Mouse (Mus musculus) limb, embryonic 12.5 days (tissue): ENCODE data around the gene Aknad1. TPM values are rescaled to one million over a fixed set of nuclear protein-coding genes. Genes with fewer than 3 reads are reported as not detected.

ENCODE experiments used
- ATAC-seq: fragments of 200-750 bp; cut with Nextera tagmentation; 2 replicates; pipeline ENCODE4 v1.8.0; 2017; ENCODE audit warnings: low read depth, moderate TSS enrichment; ENCODE audit not compliant: insufficient number of reproducible peaks, insufficient read depth, low FRiP score, low TSS enrichment
- H3K27ac ChIP-seq: fragments of 300-500 bp; sonication (generic); 2 replicates; pipeline ENCODE4 v1.5.1; 2016; ENCODE audit warnings: mild to moderate bottlenecking, moderate library complexity
- H3K27me3 ChIP-seq: fragments of 300-500 bp; sonication (generic); 2 replicates; pipeline ENCODE4 v1.6.1; 2016; ENCODE audit warnings: mild to moderate bottlenecking, moderate library complexity
- H3K36me3 ChIP-seq: fragments of 300-500 bp; sonication (generic); 2 replicates; pipeline ENCODE4 v1.6.1; 2016; ENCODE audit warnings: mild to moderate bottlenecking, moderate library complexity
- H3K4me1 ChIP-seq: fragments of 300-500 bp; sonication (generic); replicated peaks from 2 replicates; pipeline ENCODE4 v1.6.1; 2016
- H3K4me2 ChIP-seq: fragments of 300-500 bp; sonication (generic); 2 replicates; pipeline ENCODE4 v1.6.1; 2016; ENCODE audit warnings: mild to moderate bottlenecking, moderate library complexity
- H3K4me3 ChIP-seq: fragments of 300-500 bp; sonication (generic); replicated peaks from 2 replicates; pipeline ENCODE4 v1.5.1; 2016; ENCODE audit warnings: mild to moderate bottlenecking
- H3K9ac ChIP-seq: fragments of 300-500 bp; sonication (generic); replicated peaks from 2 replicates; pipeline ENCODE4 v1.6.1; 2016; ENCODE audit warnings: mild to moderate bottlenecking, moderate library complexity
- H3K9me3 ChIP-seq: fragments of 300-500 bp; sonication (generic); 2 replicates; pipeline ENCODE4 v1.6.1; 2016; ENCODE audit warnings: mild to moderate bottlenecking, moderate library complexity
- WGBS: fragments of 180-500 bp; shearing (Covaris S2); methylation state at CpG from one replicate; pipeline ENCODE4 v1.1.7; 2016; 5-methylcytosine and 5-hydroxymethylcytosine counted together
- polyA plus RNA-seq: library from polyadenylated mRNA; unstranded; fragments of >200 nt; fragmentation: Nextera tagmentation; extraction: Ambion mirVana; gene quantifications from 2 replicates; pipeline ENCODE4 v1.2.1, GENCODE M21; 2016

Gene Aknad1
- polyA plus RNA-seq, 1 experiment from 2014 or later = 1.1 TPM

DNA sequence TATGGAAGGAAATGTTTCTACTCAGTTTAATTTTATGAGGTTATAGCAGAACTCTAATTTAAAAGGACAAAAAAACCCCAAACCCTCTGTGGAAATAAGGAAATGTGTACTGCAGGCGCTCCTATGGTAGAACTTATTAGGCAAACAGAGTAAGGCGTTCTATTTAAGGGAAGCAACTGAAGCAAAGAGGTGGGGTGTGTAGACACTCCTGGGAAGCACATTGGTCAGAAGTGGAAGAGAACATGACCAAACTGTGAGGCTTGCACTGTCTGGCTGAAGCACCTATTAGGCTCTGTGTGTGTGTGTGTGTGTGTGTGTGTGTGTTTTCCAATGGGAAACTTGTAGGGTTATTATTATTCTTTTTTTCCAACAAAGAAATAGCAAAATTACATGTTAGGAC lies 20.1 kb upstream of the Aknad1 start:
- Histone ChIP-seq H3K27me3 (no peaks in the 10 kb centered on the region), H3K27ac (no peak overlapping the region), H3K9ac (no peak overlapping the region), H3K9me3 (no peaks in the 10 kb centered on the region), H3K4me3 (peak overlapping the region; percentile 73), H3K4me2 (peak overlapping the region; percentile 58), H3K36me3 (peaks cover 5% of the 10 kb centered on the region; the same call in 1 of the 2 replicates), H3K4me1 (peaks cover 32% of the 10 kb centered on the region)
- no peak for ATAC-seq
- WGBS = 61% methylated on average over 2 of the region's 2 CpGs

DNA sequence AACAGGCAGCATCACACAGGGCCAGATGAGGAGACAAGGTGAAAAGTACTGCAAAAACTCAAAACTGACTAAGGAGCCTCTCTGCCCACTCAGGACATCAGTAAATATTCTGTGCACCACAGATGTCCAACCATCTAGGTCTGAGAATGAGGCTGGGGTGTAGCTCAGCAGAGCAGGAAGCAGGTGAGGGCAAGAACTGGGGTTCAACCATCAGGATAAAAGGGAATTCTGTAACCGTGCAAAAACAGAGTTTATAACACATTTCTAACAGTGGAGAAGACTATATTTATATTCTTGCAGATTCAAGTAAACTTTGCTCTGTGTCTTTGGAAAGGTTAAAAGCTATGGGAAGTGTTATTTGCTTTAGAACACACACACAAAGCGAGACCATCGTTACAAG lies 19.7 kb upstream of the Aknad1 start:
- peak overlapping the region; percentile 58 for H3K4me2 ChIP-seq
- peak overlapping the region; percentile 94; the same call in 1 of the 2 replicates for H3K9ac ChIP-seq
- H3K9me3 ChIP-seq = no peaks in the 10 kb centered on the region
- peaks cover 5% of the 10 kb centered on the region; the same call in 1 of the 2 replicates for H3K36me3 ChIP-seq
- no peak overlapping the region for H3K27ac ChIP-seq
- 76% methylated on average over 3 of the region's 3 CpGs for WGBS
- peaks cover 32% of the 10 kb centered on the region for H3K4me1 ChIP-seq
- no peak for ATAC-seq
- H3K27me3 ChIP-seq = no peaks in the 10 kb centered on the region
- H3K4me3 ChIP-seq = peak overlapping the region; percentile 73

DNA sequence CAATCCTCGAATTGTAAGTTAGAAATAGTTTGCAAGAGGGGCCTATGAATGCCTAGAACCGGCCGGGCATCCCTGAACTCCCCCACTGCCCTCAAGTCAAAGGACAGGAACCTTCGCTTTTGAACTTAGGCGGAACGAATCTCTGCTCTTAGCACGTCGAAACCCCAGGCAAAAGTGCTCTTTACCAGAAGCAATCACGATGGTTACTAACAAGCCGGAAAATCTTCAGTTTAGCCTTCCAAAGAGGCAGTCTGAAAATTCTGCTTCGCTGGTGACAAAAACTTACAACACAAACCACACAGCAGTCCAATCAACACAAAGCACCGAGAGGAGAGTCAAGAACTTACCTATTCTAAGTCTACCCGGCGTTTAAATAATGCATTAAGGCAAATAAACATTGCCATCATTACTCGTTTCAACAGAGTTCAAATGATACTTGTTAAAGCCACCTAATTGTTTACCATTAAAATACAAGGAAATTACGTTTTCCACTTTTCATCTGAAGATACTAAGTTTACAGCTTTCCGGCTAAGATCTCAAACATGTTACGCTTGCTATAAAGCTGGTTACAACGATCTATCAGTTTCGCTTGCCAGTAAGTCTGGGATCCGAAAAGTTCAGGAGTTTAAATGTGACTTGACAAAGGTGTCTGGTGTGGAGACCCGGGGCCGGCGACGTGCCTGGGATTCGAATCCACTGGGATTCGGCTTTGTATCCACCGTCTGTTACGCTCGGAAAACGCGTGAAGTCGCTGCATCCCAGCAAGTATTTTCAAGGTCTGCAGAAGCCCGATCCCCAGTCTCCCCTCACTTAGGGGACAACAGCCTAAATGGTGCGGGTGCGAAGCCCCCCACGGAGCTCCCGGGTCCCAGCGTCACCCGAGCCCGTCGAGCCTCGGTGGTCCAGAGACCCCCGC lies 18.1 kb upstream of the Aknad1 start:
- 0 out of 2 replicates have a peak, but pooled peaks cover 5% of the 10 kb centered on the region for H3K9me3 ChIP-seq

DNA sequence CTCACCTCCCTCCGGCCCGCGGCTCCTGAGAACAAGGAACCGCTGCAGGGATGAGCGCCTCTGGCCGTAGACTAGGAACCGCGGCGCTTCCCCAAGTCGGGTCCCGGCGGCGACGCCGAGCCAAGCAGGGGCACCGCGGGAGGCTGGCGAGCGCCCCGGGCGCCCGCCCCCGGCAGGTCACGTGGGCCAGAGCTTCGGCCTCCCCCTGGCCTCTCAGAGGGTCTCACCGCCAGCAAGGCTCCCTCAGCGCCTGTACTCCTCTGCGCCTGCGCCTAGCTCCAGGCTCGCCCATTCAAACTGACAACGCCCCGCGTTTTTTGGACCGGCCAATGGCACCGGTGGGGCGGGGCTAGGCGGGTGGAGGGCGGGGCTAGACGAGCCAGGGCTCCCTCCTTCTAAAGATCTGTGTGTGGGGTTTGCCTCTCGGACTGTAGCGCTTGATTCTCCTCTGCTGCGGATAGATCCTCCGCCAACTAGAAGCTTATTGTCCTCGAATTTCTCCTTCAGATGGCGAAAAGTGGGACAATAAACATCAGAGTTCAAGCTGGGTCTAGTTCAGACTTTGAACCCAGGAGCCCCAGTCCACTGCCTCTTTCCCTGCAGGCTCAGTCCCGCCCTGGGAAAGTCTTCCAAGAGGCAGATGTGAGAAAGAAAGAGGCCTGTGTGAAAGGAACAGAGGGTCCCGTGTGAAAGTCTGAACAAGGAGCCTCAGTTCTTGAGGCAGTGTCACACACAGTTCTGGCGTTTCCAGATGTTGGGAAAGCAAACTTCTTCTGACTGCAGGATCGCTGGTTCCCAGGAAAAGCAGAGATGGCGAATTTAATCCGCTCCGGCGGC lies 17.2 kb upstream of the Aknad1 start, which contains the start of gene Gpsm2:
TSS of gene Gpsm2 (minus strand) at position 274 of the 837 bp plus-strand sequence.
- Histone ChIP-seq H3K9me3 (0 out of 2 replicates have a peak, but pooled peaks cover 5% of the 10 kb centered on the region), H3K4me3 (peak within 1 kb of the TSS; percentile 73), H3K27me3 (no peaks in the 10 kb centered on the region), H3K4me2 (peak within 1 kb of the TSS; percentile 58), H3K4me1 (peaks cover 32% of the 10 kb centered on the region), H3K36me3 (no peaks in the 10 kb centered on the region), H3K9ac (peak within 1 kb of the TSS; percentile 94), H3K27ac (peak within 1 kb of the TSS; percentile 97)
- WGBS = 2% methylated on average over 53 of the region's 53 CpGs
- peak; percentile 97 for ATAC-seq

More for the DNA sequence above, 18.1 kb upstream of the Aknad1 start:
- Histone ChIP-seq H3K27me3 (no peaks in the 10 kb centered on the region), H3K4me1 (peaks cover 32% of the 10 kb centered on the region), H3K36me3 (no peaks in the 10 kb centered on the region), H3K27ac (peak overlapping the region; percentile 97), H3K4me3 (peak overlapping the region; percentile 73), H3K9ac (peak overlapping the region; percentile 94), H3K4me2 (peak overlapping the region; percentile 58)
- no peak for ATAC-seq
- under 1% methylated on average over 44 of the region's 44 CpGs for WGBS

DNA sequence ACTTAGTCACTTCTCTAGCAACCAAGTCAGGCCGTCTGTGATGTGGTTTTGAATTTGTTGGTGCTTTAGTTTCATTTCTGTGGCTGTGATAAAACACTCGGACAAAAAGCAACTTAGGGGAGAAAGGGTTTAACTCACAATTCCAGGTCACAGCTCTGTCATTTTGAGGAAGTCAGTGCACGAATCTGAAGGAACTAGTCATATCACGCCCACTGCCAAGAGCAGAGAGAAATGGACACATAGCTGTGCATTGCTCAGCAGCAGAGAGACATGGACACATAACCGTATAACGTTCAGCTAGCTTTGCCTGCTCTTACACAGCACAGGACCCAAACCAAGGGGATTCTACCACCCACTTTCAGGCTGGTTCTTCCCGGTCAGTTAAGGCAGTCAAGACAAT lies 13.0 kb upstream of the Aknad1 start:
- WGBS = 87% methylated on average over 7 of the region's 7 CpGs
- H3K27me3 ChIP-seq = no peaks in the 10 kb centered on the region

DNA sequence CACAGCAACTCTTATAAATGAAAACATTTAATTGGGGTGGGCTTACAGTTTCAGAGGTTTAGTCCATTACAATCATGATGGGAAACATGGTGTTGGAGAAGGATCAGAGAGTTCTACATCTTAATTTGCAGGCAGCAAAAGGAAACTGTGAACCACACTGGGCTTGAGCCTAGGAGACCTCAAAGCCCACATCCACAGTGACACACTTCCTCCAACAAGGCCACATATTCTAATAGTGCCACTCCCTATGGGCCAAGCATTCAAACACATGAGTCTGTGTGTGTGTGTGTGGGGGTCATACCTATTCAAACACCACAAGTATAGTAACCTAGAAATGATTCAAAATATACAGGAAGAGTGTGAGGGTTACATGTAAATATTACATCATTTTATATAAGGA lies 12.1 kb upstream of the Aknad1 start:
- no peak for ATAC-seq
- Histone ChIP-seq H3K27me3 (no peaks in the 10 kb centered on the region), H3K4me1 (peaks cover 7% of the 10 kb centered on the region), H3K9me3 (0 out of 2 replicates have a peak, but pooled peaks cover 10% of the 10 kb centered on the region), H3K9ac (no peak overlapping the region), H3K4me2 (no peak overlapping the region), H3K4me3 (no peak overlapping the region), H3K27ac (no peak overlapping the region), H3K36me3 (no peaks in the 10 kb centered on the region)

More for the DNA sequence above, 13.0 kb upstream of the Aknad1 start:
- no peak overlapping the region for H3K27ac ChIP-seq
- H3K4me2 ChIP-seq = no peak overlapping the region
- H3K36me3 ChIP-seq = no peaks in the 10 kb centered on the region
- no peak overlapping the region for H3K9ac ChIP-seq
- H3K4me3 ChIP-seq = no peak overlapping the region
- H3K4me1 ChIP-seq = peaks cover 7% of the 10 kb centered on the region
- H3K9me3 ChIP-seq = 0 out of 2 replicates have a peak, but pooled peaks cover 10% of the 10 kb centered on the region
- no peak for ATAC-seq

DNA sequence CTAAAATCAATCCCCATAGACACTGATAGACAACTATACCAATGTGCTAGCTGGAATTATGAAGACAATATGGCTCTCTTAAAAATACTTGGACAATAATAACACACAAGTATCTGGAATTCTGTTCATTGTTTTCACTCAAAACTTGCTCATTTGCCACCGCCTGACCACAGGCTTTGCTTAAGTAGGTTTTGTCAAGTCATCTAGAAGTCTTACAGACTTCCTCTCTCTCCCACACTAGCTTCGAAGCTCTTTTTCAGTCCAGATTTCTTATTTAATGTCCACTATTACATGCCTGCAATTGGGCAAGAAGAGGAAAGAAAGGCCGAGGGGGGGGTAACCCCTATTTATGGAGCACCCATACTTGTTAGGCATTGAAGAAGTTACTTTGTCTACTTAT lies 11.7 kb upstream of the Aknad1 start:
- Histone ChIP-seq H3K27ac (no peak overlapping the region), H3K4me1 (peaks cover 5% of the 10 kb centered on the region), H3K4me3 (no peak overlapping the region), H3K9me3 (0 out of 2 replicates have a peak, but pooled peaks cover 10% of the 10 kb centered on the region), H3K36me3 (no peaks in the 10 kb centered on the region), H3K27me3 (no peaks in the 10 kb centered on the region), H3K9ac (no peak overlapping the region), H3K4me2 (no peak overlapping the region)
- WGBS = 91% methylated on average over 3 of the region's 3 CpGs
- no peak for ATAC-seq

DNA sequence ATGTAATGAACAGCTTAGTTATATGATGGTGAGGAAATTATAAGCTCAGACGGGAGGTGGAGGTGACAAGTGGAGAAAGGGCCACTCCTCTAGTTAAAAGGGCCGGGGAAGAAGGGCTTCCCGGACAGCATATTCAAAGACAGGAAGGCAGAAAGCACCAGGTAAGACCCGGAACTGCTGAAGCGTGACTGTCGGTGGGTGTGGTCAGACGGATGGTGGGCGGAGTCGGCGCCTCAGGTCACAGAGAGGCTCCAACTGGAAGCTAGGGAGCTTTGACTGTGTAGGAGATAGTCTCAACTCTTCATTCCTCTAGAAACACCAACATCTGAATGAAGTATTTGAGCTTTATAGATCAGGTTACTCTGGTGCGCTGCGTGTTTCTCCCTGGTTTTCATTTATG lies 9.1 kb upstream of the Aknad1 start:
- Histone ChIP-seq H3K4me2 (no peak overlapping the region; the same call in 1 of the 2 replicates), H3K4me1 (peaks cover 5% of the 10 kb centered on the region), H3K4me3 (no peak overlapping the region), H3K9me3 (peaks cover 15% of the 10 kb centered on the region; the same call in 1 of the 2 replicates), H3K9ac (no peak overlapping the region), H3K27me3 (no peaks in the 10 kb centered on the region), H3K36me3 (no peaks in the 10 kb centered on the region), H3K27ac (no peak overlapping the region)
- WGBS = 27% methylated on average over 12 of the region's 12 CpGs
- no peak for ATAC-seq

DNA sequence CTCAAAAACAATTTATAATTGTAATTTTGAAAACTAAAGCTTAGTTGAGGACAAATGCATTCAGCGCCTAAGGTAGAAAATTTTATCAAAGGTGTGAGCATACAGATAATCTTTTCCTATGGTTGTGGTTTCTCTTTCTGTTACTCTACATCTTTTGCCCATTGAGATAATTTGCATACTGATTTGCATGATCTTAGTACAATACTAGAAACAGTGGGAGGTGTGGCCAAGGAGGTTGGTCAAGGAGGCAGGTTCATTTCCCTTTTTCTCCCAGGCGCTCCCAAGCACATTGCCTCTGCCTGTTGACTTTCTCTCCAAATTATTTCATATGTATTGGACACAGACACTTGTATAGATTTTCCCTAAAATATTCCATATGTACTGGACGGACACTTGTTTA lies 1.7 kb upstream of the Aknad1 start:
- 81% methylated on average over 3 of the region's 3 CpGs for WGBS
- H3K4me2 ChIP-seq = no peak overlapping the region
- H3K9me3 ChIP-seq = peaks cover 6% of the 10 kb centered on the region; the same call in 1 of the 2 replicates
- H3K27me3 ChIP-seq = no peaks in the 10 kb centered on the region
- no peak overlapping the region for H3K27ac ChIP-seq
- no peak overlapping the region for H3K9ac ChIP-seq
- no peak overlapping the region for H3K4me3 ChIP-seq
- peaks cover 31% of the 10 kb centered on the region for H3K4me1 ChIP-seq
- H3K36me3 ChIP-seq = no peaks in the 10 kb centered on the region
- no peak for ATAC-seq

DNA sequence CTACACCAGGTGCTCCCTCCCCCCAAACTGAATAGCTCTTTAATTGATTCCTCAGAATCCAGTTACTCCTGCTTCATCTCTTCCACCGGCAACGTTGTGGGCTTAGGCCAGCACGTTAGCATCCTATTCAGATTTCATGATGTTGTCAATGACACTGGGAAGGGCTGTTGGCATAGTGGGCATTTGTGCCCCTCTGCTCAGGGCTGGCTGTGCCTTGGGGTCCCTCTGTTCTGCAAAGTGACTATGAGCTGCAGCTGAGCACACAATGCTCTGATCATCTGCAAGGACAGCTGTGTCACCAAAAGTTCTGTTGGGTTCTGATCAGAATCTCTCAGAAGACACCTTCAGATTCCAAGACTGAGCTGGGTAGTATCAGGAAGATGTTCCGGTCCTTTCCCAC lies 4.6 kb downstream of the Aknad1 start:
- Histone ChIP-seq H3K9ac (no peak overlapping the region), H3K9me3 (no peaks in the 10 kb centered on the region), H3K4me1 (peaks cover 37% of the 10 kb centered on the region), H3K27me3 (no peaks in the 10 kb centered on the region), H3K4me3 (no peak overlapping the region), H3K36me3 (no peaks in the 10 kb centered on the region), H3K4me2 (no peak overlapping the region), H3K27ac (no peak overlapping the region)
- 82% methylated on average over 4 of the region's 4 CpGs for WGBS
- ATAC-seq = no peak

DNA sequence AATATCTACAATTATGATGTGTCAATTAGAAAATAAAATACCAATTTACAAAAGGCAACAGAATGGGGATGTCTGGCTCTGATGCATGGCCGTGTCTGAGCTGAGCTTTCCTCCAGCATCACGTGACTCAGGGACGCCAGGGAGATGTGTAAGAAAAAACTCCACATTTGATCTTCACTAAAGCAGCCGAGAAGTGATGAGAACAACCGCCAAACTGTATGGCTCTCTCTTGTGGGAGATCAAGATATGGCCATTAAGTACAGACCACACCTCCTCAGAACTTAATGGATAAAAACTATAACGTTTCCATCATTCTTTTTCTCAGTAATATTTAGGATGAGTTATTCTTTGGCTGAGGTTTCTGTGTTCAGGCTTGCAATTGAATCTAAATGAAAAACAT lies 11.6 kb downstream of the Aknad1 start:
- Histone ChIP-seq H3K27ac (no peak overlapping the region), H3K4me1 (peaks cover 16% of the 10 kb centered on the region), H3K9ac (no peak overlapping the region), H3K4me2 (peak overlapping the region; percentile 1; the same call in 1 of the 2 replicates), H3K9me3 (no peaks in the 10 kb centered on the region), H3K4me3 (no peak overlapping the region), H3K27me3 (no peaks in the 10 kb centered on the region; the same call in 1 of the 2 replicates), H3K36me3 (no peaks in the 10 kb centered on the region)
- 31% methylated on average over 6 of the region's 6 CpGs for WGBS
- no peak; the same call in 1 of the 2 replicates for ATAC-seq
